ENCODE assay signal across 31 mouse cellular contexts in genomic region chrX:13477596-13477995, GRCm38 (mm10). TPM values are rescaled to one million over a fixed set of nuclear protein-coding genes. Genes with fewer than 3 reads are reported as not detected.
DNase-seq lines count a peak whose midpoint lies in the region; ATAC-seq and TF ChIP-seq lines count a peak whose summit lies in the region.
"Had no signal": no experiment of that assay in that cellular context is flagged by ENCODE, and none has a peak within 500 bp of the region (broad histone marks: within the 10 kb centered on the region; RNA-seq: fewer than 3 reads in every experiment).

No protein-coding gene starts in this region.

- H3K9me3 ChIP-seq in forebrain, embryonic 16.5 days (ENCODE audit: control insufficient read depth, low read length), result no peaks in the 10 kb centered on the region
- no peaks in the 10 kb centered on the region for H3K9me3 ChIP-seq in forebrain, embryonic 13.5 days (replicated peaks)
- no peaks in the 10 kb centered on the region for H3K9me3 ChIP-seq in intestine, embryonic 14.5 days (ENCODE audit: control insufficient read depth, low read length)
- H3K9me3 ChIP-seq in intestine, postnatal 0 days (ENCODE audit: control insufficient read depth), result no peaks in the 10 kb centered on the region
- no peaks in the 10 kb centered on the region for H3K9me3 ChIP-seq in midbrain, postnatal 0 days (ENCODE audit: low read length)
- no peaks in the 10 kb centered on the region for H3K9me3 ChIP-seq in midbrain, embryonic 14.5 days (ENCODE audit: control insufficient read depth, low read length)
- H3K9me3 ChIP-seq: embryonic facial prominence, embryonic 13.5 days; embryonic facial prominence, embryonic 15.5 days; forebrain, embryonic 10.5 days; forebrain, embryonic 12.5 days; G1E had no signal

- peak; percentile 33; the same call in 1 of the 2 replicates for ATAC-seq in forebrain, embryonic 16.5 days
- no peak for ATAC-seq in forebrain, embryonic 13.5 days
- peak; percentile 67 for ATAC-seq in frontal cortex, adult (ENCODE audit: low TSS enrichment)
- no peak for ATAC-seq in intestine, embryonic 14.5 days (replicated peaks; ENCODE audit: low FRiP score, low TSS enrichment, low read depth)
- ATAC-seq in intestine, postnatal 0 days, result no peak
- ATAC-seq in midbrain, postnatal 0 days (ENCODE audit: low FRiP score), result no peak
- no peak for ATAC-seq in midbrain, embryonic 14.5 days (ENCODE audit: low FRiP score, low TSS enrichment)
- ATAC-seq: activated CD4-positive, CD25-positive, alpha-beta regulatory T cell, adult 4 months; CD4-positive, CD25-positive, alpha-beta regulatory T cell, adult 4 months; Patski had no signal

- no peak for DNase-seq in frontal cortex, adult 2 months (ENCODE audit: extremely low spot score in 1 of 2, low spot score in 1 of 2)
- DNase-seq in intestine, embryonic 14.5 days (ENCODE audit: low spot score), result peak; percentile 29
- DNase-seq in midbrain, postnatal 0 days (ENCODE audit: low spot score), result no peak
- no peak for DNase-seq in midbrain, embryonic 14.5 days
- DNase-seq: adrenal gland, adult 8-10 months; adrenal gland, postnatal 14 days; adrenal gland, postnatal 36 days; B cell, adult 2 months; cerebellum, adult 11 months; cerebellum, adult 18-20 months; cerebellum, adult 8-10 months; cerebellum, adult 9-11 months; cerebellum, postnatal 14 days; cerebellum, postnatal 36 days; embryo, embryonic 11 days had no signal

- no peaks in the 10 kb centered on the region for H3K27me3 ChIP-seq in forebrain, embryonic 16.5 days (replicated peaks; ENCODE audit: control insufficient read depth, insufficient read depth, low read length)
- H3K27me3 ChIP-seq in forebrain, embryonic 13.5 days, result no peaks in the 10 kb centered on the region; the same call in 1 of the 2 replicates
- H3K27me3 ChIP-seq in intestine, embryonic 14.5 days (replicated peaks; ENCODE audit: control insufficient read depth, insufficient read depth, low read length), result peaks cover 5% of the 10 kb centered on the region
- no peaks in the 10 kb centered on the region for H3K27me3 ChIP-seq in intestine, postnatal 0 days (replicated peaks; ENCODE audit: control insufficient read depth, insufficient read depth, low read length)
- H3K27me3 ChIP-seq in midbrain, postnatal 0 days (ENCODE audit: insufficient read depth, low read length), result no peaks in the 10 kb centered on the region; the same call in 1 of the 2 replicates
- no peaks in the 10 kb centered on the region for H3K27me3 ChIP-seq in midbrain, embryonic 14.5 days (ENCODE audit: control insufficient read depth, insufficient read depth, low read length)
- H3K27me3 ChIP-seq: CH12.LX had no signal

- 43% methylated on average over 2 of the region's 2 CpGs for WGBS in forebrain, embryonic 16.5 days
- WGBS in forebrain, embryonic 13.5 days, result 54% methylated on average over 2 of the region's 2 CpGs
- 68% methylated on average over 2 of the region's 2 CpGs for WGBS in intestine, embryonic 14.5 days
- 59% methylated on average over 2 of the region's 2 CpGs for WGBS in intestine, postnatal 0 days
- 35% methylated on average over 2 of the region's 2 CpGs for WGBS in midbrain, postnatal 0 days
- 48% methylated on average over 2 of the region's 2 CpGs for WGBS in midbrain, embryonic 14.5 days

- H3K4me3 ChIP-seq in forebrain, embryonic 16.5 days (replicated peaks; ENCODE audit: low read length), result no peak overlapping the region
- no peak overlapping the region for H3K4me3 ChIP-seq in forebrain, embryonic 13.5 days
- no peak overlapping the region for H3K4me3 ChIP-seq in intestine, embryonic 14.5 days (ENCODE audit: low read depth, low read length)
- H3K4me3 ChIP-seq in intestine, postnatal 0 days (ENCODE audit: low read depth, low read length), result no peak overlapping the region
- no peak overlapping the region for H3K4me3 ChIP-seq in midbrain, postnatal 0 days (ENCODE audit: low read depth, low read length)
- H3K4me3 ChIP-seq in midbrain, embryonic 14.5 days (replicated peaks; ENCODE audit: low read depth, low read length), result no peak overlapping the region
- H3K4me3 ChIP-seq: embryonic facial prominence, embryonic 13.5 days; embryonic facial prominence, embryonic 15.5 days; erythroblast, embryonic 14.5 days; forebrain, embryonic 10.5 days; forebrain, embryonic 12.5 days had no signal

- H3K27ac ChIP-seq in forebrain, embryonic 16.5 days (ENCODE audit: low read length), result no peak overlapping the region
- no peak overlapping the region for H3K27ac ChIP-seq in forebrain, embryonic 13.5 days
- no peak overlapping the region for H3K27ac ChIP-seq in intestine, embryonic 14.5 days (ENCODE audit: low read depth)
- no peak overlapping the region for H3K27ac ChIP-seq in intestine, postnatal 0 days (ENCODE audit: low read depth, low read length)
- H3K27ac ChIP-seq in midbrain, postnatal 0 days (ENCODE audit: low read depth, low read length), result 0 out of 2 replicates have a peak overlapping the region, but pooled peaks have one; percentile 2
- no peak overlapping the region for H3K27ac ChIP-seq in midbrain, embryonic 14.5 days (replicated peaks; ENCODE audit: low read depth, low read length)
- H3K27ac ChIP-seq: embryonic facial prominence, embryonic 13.5 days; embryonic facial prominence, embryonic 15.5 days; forebrain, embryonic 10.5 days; forebrain, embryonic 12.5 days had no signal

- no peak overlapping the region for H3K9ac ChIP-seq in forebrain, embryonic 16.5 days (replicated peaks; ENCODE audit: low read depth, low read length)
- H3K9ac ChIP-seq in forebrain, embryonic 13.5 days, result no peak overlapping the region
- no peak overlapping the region for H3K9ac ChIP-seq in intestine, embryonic 14.5 days (ENCODE audit: low read length)
- H3K9ac ChIP-seq in intestine, postnatal 0 days (ENCODE audit: low read depth, low read length), result no peak overlapping the region
- H3K9ac ChIP-seq in midbrain, postnatal 0 days (replicated peaks; ENCODE audit: low read length, poor library complexity, severe bottlenecking), result no peak overlapping the region
- H3K9ac ChIP-seq in midbrain, embryonic 14.5 days (replicated peaks; ENCODE audit: low read length), result no peak overlapping the region
- H3K9ac ChIP-seq: embryonic facial prominence, embryonic 13.5 days; embryonic facial prominence, embryonic 15.5 days; forebrain, embryonic 12.5 days had no signal

- no peaks in the 10 kb centered on the region for H3K36me3 ChIP-seq in forebrain, embryonic 16.5 days (ENCODE audit: control insufficient read depth, insufficient read depth)
- no peaks in the 10 kb centered on the region for H3K36me3 ChIP-seq in forebrain, embryonic 13.5 days (ENCODE audit: poor library complexity, severe bottlenecking)
- no peaks in the 10 kb centered on the region for H3K36me3 ChIP-seq in intestine, embryonic 14.5 days (ENCODE audit: control insufficient read depth, insufficient read depth, low read length)
- no peaks in the 10 kb centered on the region for H3K36me3 ChIP-seq in intestine, postnatal 0 days (ENCODE audit: control insufficient read depth, insufficient read depth)
- no peaks in the 10 kb centered on the region for H3K36me3 ChIP-seq in midbrain, postnatal 0 days (ENCODE audit: insufficient read depth, low read length)
- no peaks in the 10 kb centered on the region for H3K36me3 ChIP-seq in midbrain, embryonic 14.5 days (ENCODE audit: control insufficient read depth, insufficient read depth, low read length)
- H3K36me3 ChIP-seq: embryonic facial prominence, embryonic 13.5 days; embryonic facial prominence, embryonic 15.5 days; forebrain, embryonic 10.5 days; forebrain, embryonic 12.5 days; G1E had no signal

- no peak for TF ChIP-seq CTCF in intestine, postnatal 0 days (IDR thresholded peaks at IDR 0.05; ENCODE audit: low read depth)
- no peak for TF ChIP-seq CTCF in midbrain, postnatal 0 days (IDR thresholded peaks at IDR 0.05)

- no peaks in the 10 kb centered on the region for H3K4me1 ChIP-seq in forebrain, embryonic 16.5 days (replicated peaks; ENCODE audit: control insufficient read depth, insufficient read depth, low read length)
- H3K4me1 ChIP-seq in forebrain, embryonic 13.5 days, result no peaks in the 10 kb centered on the region
- no peaks in the 10 kb centered on the region for H3K4me1 ChIP-seq in intestine, embryonic 14.5 days (replicated peaks; ENCODE audit: control insufficient read depth, insufficient read depth, low read length)
- no peaks in the 10 kb centered on the region for H3K4me1 ChIP-seq in intestine, postnatal 0 days (replicated peaks; ENCODE audit: control insufficient read depth, insufficient read depth, low read length)
- no peaks in the 10 kb centered on the region for H3K4me1 ChIP-seq in midbrain, postnatal 0 days (ENCODE audit: insufficient read depth, low read length)
- no peaks in the 10 kb centered on the region for H3K4me1 ChIP-seq in midbrain, embryonic 14.5 days (ENCODE audit: control insufficient read depth, insufficient read depth, low read length)
- H3K4me1 ChIP-seq: embryonic facial prominence, embryonic 13.5 days; embryonic facial prominence, embryonic 15.5 days; forebrain, embryonic 10.5 days; forebrain, embryonic 12.5 days had no signal

- H3K4me2 ChIP-seq in forebrain, embryonic 16.5 days (ENCODE audit: low read length), result no peak overlapping the region
- no peak overlapping the region for H3K4me2 ChIP-seq in forebrain, embryonic 13.5 days
- H3K4me2 ChIP-seq in intestine, embryonic 14.5 days (ENCODE audit: low read length), result no peak overlapping the region
- no peak overlapping the region for H3K4me2 ChIP-seq in intestine, postnatal 0 days (replicated peaks; ENCODE audit: low read depth)
- H3K4me2 ChIP-seq in midbrain, postnatal 0 days (ENCODE audit: low read depth, low read length, poor library complexity, severe bottlenecking), result no peak overlapping the region
- no peak overlapping the region for H3K4me2 ChIP-seq in midbrain, embryonic 14.5 days (ENCODE audit: low read length)
- H3K4me2 ChIP-seq: embryonic facial prominence, embryonic 13.5 days; embryonic facial prominence, embryonic 15.5 days; forebrain, embryonic 12.5 days had no signal

RNA-seq across cellular contexts. Expression of gene Nyx, which starts 11.7 kb away (rescaled TPM):
- polyA plus RNA-seq in forebrain, embryonic 16.5 days (2015; fragmentation: Nextera tagmentation; extraction: Ambion mirVana), result 0.09 and 0.15 TPM in 2 replicates
- polyA plus RNA-seq in forebrain, embryonic 13.5 days (2015; fragmentation: Nextera tagmentation; extraction: Ambion mirVana), result 0.04 TPM in 1 of 2 replicates, not detected in the other
- polyA plus RNA-seq in frontal cortex, adult 2 months (2012; rRNA removed), result 0.21 and 0.42 TPM in 2 replicates
- polyA plus RNA-seq in intestine, embryonic 14.5 days (2014; fragmentation: Nextera tagmentation; extraction: Ambion mirVana), result 0.04 TPM in 1 of 2 replicates, not detected in the other
- 0.09 and 0.12 TPM in 2 replicates for polyA plus RNA-seq in intestine, postnatal 0 days (2015; fragmentation: Nextera tagmentation; extraction: Ambion mirVana)
- total RNA-seq in midbrain, postnatal 0 days (2014; rRNA removed), result 0.33 and 0.71 TPM in 2 replicates
- polyA plus RNA-seq in midbrain, postnatal 0 days (2015; fragmentation: Nextera tagmentation; extraction: Ambion mirVana), result 0.20 and 0.32 TPM in 2 replicates
- 0.12 and 0.15 TPM in 2 replicates for polyA plus RNA-seq in midbrain, embryonic 14.5 days (2014; fragmentation: Nextera tagmentation; extraction: Ambion mirVana)
- total RNA-seq: common myeloid progenitor, adult 5-6 weeks had no signal
- polyA plus RNA-seq: activated CD4-positive, CD25-positive, alpha-beta regulatory T cell, adult 4 months; embryonic facial prominence, embryonic 11.5 days; erythroblast, embryonic 14.5 days had no signal

Comparison
In these comparisons a context has a peak if more than half of its experiments do, and no peak if none do; other contexts are left out.
1. ATAC-seq: peak in forebrain, embryonic 16.5 days (single experiment) and frontal cortex, adult (single experiment); none in forebrain, embryonic 13.5 days (single experiment), intestine, embryonic 14.5 days (single experiment), intestine, postnatal 0 days (single experiment), midbrain, postnatal 0 days (single experiment) and midbrain, embryonic 14.5 days (single experiment).